Mouse (Mus musculus) bone marrow macrophage, adult 2 months (primary cell): ENCODE data around the gene Arfgef3. TPM values are rescaled to one million over a fixed set of nuclear protein-coding genes. Genes with fewer than 3 reads are reported as not detected.

Experiments used
- H3K27ac ChIP-seq: 2 replicates; pipeline ENCODE4 v1.5.1; 2012; ENCODE audit warnings: low read depth, low read length; ENCODE audit not compliant: insufficient read depth
- H3K4me1 ChIP-seq: 2 replicates; pipeline ENCODE4 v1.6.1; 2012; ENCODE audit warnings: low read length; ENCODE audit not compliant: control insufficient read depth, insufficient read depth
- H3K4me3 ChIP-seq: 2 replicates; pipeline ENCODE4 v1.5.1; 2012; ENCODE audit warnings: mild to moderate bottlenecking, low read length, moderate library complexity; ENCODE audit not compliant: insufficient read depth
- CTCF ChIP-seq: IDR thresholded peaks from 2 replicates; pipeline ENCODE4 v1.5.1; 2012; ENCODE audit warnings: low read depth, mild to moderate bottlenecking, low read length, moderate library complexity
- POLR2A ChIP-seq: IDR thresholded peaks from 2 replicates; pipeline ENCODE4 v1.6.1; 2012; ENCODE audit warnings: mild to moderate bottlenecking, low read depth, low read length, borderline replicate concordance
- polyA plus RNA-seq: library from polyadenylated mRNA; stranded (reverse); fragments of >200 nt; gene quantifications from 2 replicates; pipeline ENCODE4 v1.2.4, GENCODE M21; 2012; ENCODE audit not compliant: missing spikeins, insufficient read depth, insufficient read length

Arfgef3 gene
- 1.9 and 2.0 TPM in 2 replicates for polyA plus RNA-seq

DNA sequence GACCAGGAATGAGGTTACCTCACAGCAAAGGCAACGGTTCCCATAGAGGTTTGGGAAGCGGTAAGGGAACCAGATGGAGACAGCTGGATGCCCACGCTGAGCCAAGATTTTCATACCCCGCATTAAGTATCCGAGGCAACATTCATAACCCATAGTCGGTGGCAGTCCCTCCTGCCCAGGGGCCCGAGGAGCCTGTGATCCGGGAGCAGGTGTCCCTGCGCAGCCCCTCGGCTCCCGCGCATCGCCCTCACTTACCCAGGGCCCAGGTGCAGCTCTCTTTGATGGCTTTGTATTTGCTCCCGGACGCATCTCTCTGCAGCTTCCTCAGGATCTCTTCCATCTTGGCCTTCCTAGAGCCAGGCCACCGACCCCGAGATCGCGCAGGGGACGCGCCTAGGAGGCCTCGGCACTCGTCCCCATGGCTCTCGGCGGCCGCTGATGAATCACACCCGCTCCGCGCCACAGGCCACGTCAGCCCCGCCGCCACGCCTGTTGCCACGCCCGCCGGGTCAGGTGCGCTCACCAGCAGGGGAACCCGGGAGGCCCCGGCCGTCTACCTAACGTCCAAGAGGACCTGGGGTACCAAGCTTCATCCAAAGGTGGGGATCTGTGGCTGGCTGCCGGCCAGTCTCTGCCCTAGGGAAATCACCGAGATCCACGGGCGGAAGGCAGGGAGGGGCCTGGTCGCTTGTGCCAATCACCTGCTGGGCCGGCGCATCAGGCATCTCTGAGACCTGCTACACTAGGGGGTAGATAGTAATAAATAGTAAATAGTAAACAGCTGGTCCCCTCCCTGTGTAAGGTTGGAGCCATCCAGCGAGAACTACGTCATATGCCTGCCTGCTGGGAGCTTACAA, at the start of gene Arfgef3:
TSS of gene Arfgef3 (minus strand) at position 664 of the 857 bp plus-strand sequence.
- Histone ChIP-seq H3K27ac (no peak within 1 kb of the TSS), H3K4me3 (peak within 1 kb of the TSS; percentile 84), H3K4me1 (peaks cover 8% of the 10 kb centered on the region)
- TF ChIP-seq POLR2A (no peak), CTCF (no peak)

DNA sequence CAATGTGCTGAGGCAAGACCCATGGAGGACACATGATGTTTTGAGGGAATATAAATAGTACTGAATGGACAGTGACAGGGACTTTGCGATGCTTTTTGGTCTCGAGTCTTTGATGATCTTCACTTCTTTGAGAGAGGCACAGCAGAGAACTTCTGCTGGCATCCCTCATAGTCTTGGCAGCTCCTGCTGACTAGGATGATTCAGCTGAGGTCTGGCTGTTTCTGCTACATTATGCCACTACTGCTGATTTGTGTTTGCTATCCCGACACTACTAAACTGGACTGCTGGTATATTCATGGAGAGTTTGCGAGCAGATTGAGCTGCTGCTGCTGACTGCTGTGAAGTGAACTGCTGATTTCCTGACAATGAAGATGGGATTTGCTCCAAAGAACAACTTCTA, 46.3 kb upstream of the Arfgef3 start:
- H3K27ac ChIP-seq = no peak overlapping the region
- no peaks in the 10 kb centered on the region for H3K4me1 ChIP-seq
- no peak overlapping the region for H3K4me3 ChIP-seq
- TF ChIP-seq CTCF (no peak), POLR2A (no peak)

DNA sequence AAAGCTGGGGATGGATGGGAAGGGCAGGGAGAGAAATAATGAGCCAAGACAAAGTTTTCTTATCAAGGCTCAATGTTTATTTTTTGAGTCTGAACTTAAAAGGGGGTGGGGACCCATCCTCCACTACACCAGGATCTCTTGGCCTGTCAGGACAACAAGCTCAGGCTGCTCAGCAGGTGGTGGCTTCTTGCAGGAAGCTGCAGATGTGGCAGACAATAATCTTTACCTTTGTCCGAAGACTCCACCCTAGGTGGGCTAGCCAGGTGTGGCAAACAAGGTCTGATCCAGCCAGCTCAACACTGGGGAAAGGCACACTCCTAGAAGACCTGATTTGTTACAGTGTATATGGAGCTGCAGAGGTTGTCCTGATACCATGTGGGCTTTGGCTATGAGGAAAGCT, 44.9 kb upstream of the Arfgef3 start:
- Histone ChIP-seq H3K4me3 (no peak overlapping the region), H3K4me1 (no peaks in the 10 kb centered on the region), H3K27ac (no peak overlapping the region)
- TF ChIP-seq POLR2A (no peak), CTCF (no peak)

DNA sequence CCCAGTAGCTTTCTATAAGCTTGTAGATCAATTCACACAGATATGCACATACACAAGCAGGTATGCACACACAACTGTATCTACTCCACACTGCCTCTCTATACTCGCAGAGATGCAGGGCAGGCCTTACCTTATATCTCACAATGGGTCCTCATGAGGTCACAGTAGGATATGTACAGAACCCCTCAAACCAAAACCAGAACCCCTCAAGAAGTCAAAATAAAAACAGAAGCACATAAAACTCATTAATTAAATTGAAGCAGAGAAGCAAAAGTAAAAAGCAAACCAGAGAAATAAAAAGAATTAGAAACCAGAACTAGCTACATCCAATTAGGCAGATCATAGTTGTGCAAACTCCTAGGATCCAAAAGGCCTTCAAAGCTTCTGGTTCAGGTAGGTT, 42.9 kb upstream of the Arfgef3 start, which contains the start of gene Gm4922:
TSS of gene Gm4922 (minus strand) at position 101 of the 400 bp plus-strand sequence.
- no peaks in the 10 kb centered on the region for H3K4me1 ChIP-seq
- TF ChIP-seq CTCF = no peak
- no peak for TF ChIP-seq POLR2A
- H3K4me3 ChIP-seq = no peak within 1 kb of the TSS
- no peak within 1 kb of the TSS for H3K27ac ChIP-seq

DNA sequence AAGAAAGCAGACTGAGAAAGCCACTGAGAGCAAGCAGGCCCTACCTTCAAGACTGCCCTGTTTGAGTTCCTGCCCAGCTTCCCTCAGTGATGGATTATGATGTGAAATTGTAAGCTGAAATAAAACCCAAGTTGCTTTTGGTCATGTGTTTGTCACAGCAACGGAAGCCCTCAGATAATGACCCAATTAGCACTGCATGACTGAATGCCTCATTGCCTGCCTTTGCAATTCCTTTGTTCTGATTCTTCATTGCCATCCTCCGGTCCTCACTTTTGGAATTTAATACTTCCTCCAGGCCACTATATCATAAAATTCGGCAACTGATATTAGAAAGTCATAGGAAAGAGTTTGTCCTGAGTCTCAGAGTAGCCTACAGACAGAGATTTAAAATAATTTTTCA, 33.8 kb upstream of the Arfgef3 start:
- no peaks in the 10 kb centered on the region for H3K4me1 ChIP-seq
- no peak overlapping the region for H3K4me3 ChIP-seq
- TF ChIP-seq POLR2A = no peak
- TF ChIP-seq CTCF = no peak
- no peak overlapping the region for H3K27ac ChIP-seq

DNA sequence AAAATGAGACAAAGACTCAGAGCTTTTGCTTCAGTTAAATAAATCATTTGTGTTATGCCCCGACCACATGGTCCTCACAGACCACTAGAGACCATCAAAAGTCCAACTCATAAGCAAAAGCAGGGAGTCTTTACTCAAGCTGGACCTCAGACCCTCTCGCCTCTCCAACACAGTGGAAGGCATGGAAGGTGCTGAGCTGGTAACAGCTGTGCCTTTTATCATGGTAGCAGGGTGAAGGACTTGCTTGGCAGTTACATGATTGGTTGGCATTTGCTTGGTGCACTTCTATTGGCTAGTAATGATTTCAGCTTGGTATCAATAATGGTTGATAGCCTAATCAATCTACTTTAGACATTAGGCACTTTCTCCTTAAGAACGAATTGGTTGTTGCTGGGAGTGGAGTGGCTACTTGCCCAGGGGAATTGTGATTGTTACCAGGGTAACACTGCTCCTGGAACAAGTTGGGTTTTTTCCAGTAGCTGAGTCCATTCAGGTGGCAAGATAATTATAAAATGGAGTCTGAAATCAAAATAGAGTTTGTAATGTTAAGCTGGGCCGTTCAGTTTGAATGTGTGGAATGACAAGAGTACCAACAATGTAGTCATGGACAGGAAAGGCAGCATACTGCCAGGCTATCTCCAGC, 28.9 kb upstream of the Arfgef3 start:
- no peak overlapping the region for H3K4me3 ChIP-seq
- H3K4me1 ChIP-seq = no peaks in the 10 kb centered on the region
- no peak overlapping the region for H3K27ac ChIP-seq
- TF ChIP-seq CTCF (no peak), POLR2A (no peak)

DNA sequence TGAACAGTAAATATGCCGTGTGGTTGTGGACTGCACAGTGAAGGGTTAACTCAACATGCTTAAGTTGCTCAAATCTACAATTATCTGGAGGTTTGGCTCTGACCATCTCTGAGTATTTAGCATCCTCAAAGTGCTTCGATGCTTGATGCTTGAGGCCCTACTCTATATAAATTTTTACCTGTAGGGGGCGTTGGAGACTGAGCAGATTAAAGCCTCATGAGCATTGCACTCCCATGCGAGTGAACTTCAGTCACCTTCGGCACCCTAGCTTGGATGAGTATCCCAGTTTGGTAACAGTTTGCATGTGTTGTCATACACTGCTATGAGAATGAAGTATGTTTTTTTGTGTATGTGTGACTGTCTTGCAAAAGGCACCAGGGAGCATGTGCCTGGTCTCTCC, 26.2 kb upstream of the Arfgef3 start:
- TF ChIP-seq CTCF (no peak; the same call in 1 of the 2 replicates), POLR2A (no peak)
- H3K4me1 ChIP-seq = no peaks in the 10 kb centered on the region
- no peak overlapping the region for H3K27ac ChIP-seq
- H3K4me3 ChIP-seq = no peak overlapping the region

DNA sequence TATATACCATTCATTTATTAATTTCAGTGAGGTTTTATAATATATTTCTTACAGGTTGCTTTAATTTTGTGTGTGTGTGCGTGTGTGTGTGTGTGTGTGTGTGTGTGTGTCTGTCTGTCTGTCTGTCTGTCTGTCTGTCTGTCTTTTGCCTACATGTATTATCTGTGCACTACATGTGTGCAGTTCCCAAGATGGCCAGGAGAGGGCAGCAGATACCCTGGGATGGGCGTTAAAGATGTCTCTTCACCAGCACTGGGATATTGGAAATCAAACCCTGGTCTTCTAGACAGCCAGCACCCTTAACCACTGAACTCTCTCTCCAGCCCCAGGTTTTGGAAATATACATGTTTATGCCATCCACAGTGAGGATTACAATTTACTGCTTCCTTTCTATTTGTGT, 16.5 kb upstream of the Arfgef3 start:
- H3K27ac ChIP-seq = no peak overlapping the region
- no peak overlapping the region for H3K4me3 ChIP-seq
- no peaks in the 10 kb centered on the region for H3K4me1 ChIP-seq
- 0 out of 2 replicates have a peak, but pooled peaks have one; percentile 12 for TF ChIP-seq CTCF
- no peak for TF ChIP-seq POLR2A

DNA sequence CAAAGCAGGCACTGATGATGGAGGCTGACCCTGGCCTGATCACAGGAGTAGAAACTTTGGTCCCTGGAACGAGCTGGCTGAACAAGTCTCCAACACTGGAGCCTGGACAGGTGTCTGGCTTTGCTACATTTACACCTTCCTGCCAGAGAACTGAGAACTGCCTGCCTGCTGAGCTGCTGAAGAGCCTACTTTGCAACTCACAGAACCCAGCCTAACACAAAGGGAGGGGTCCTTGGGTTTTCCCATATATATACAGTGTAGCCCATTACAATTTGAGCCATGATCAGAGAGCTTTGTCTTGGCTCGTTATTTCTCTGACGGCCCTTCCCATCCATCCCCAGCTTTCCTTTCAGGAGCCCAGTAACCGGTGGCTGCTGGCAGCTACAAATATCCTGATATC, 6.3 kb upstream of the Arfgef3 start:
- H3K4me3 ChIP-seq = no peak overlapping the region
- no peaks in the 10 kb centered on the region for H3K4me1 ChIP-seq
- TF ChIP-seq POLR2A = no peak
- no peak for TF ChIP-seq CTCF
- no peak overlapping the region for H3K27ac ChIP-seq

DNA sequence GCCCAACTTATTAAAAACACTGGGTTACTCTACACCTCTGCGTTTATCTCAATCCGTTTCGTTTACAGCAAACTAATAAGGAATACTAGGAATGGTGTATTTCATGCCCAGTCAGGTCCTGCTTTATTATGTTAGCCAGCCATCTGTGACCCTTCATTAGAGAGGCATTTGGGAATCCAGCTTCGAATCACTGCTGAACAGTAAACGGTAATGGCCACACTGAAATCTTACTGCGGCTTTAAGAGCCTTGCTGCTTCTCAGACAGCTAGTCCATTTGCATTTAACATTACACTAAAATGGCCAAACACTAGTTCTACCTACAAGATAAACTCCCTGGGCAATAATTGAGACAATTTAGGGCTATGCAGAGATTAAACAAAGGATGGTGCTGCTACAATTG, 1.7 kb downstream of the Arfgef3 start:
- peak overlapping the region; percentile 27 for H3K4me3 ChIP-seq
- no peak overlapping the region for H3K27ac ChIP-seq
- TF ChIP-seq POLR2A (no peak), CTCF (no peak)
- peaks cover 11% of the 10 kb centered on the region for H3K4me1 ChIP-seq
